In genomic region chr2:76050911-76051310, GRCm38 (mm10) we compare ENCODE assay signal across 10 mouse cellular contexts.
"Had no signal": no experiment of that assay in that cellular context is flagged by ENCODE, and none has a peak within 500 bp of the region (broad histone marks: within the 10 kb centered on the region; RNA-seq: fewer than 3 reads in every experiment).

No protein-coding gene starts in this region.

- H3K36me3 ChIP-seq: limb, embryonic 13.5 days; midbrain, embryonic 10.5 days had no signal

- H3K27me3 ChIP-seq: limb, embryonic 13.5 days had no signal

- H3K27ac ChIP-seq: limb, embryonic 13.5 days; liver, embryonic 14.5 days; midbrain, embryonic 10.5 days; stomach, postnatal 0 days had no signal

- H3K9me3 ChIP-seq: limb, embryonic 13.5 days; midbrain, embryonic 10.5 days had no signal

- ATAC-seq: inflammation-experienced regulatory T-cells, adult 6 months had no signal

- H3K4me2 ChIP-seq: limb, embryonic 13.5 days had no signal

- H3K4me3 ChIP-seq: limb, embryonic 13.5 days; midbrain, embryonic 10.5 days had no signal

- H3K9ac ChIP-seq: limb, embryonic 13.5 days; liver, embryonic 14.5 days had no signal

- DNase-seq: left cerebral cortex, postnatal 4 days; midbrain, embryonic 14.5 days; right cerebral cortex, adult 18-20 months; right cerebral cortex, postnatal 25 days; thymus, postnatal 4 days had no signal
